Mouse (Mus musculus) skeletal muscle tissue, adult 2 months (tissue): Measurements from ENCODE around the gene Gm42957.
"Not testable (repeated sequence)": the region's sequence is repeated elsewhere in the genome, so short reads cannot be mapped to it uniquely, and the experiment has no call there.

Source experiments
- DNase-seq: peaks from one replicate; pipeline ENCODE4 v3.0.0-alpha.2; 2012; ENCODE audit warnings: low read depth, low spot score

The Gm42957 gene

GRCm38 (mm10) chr3:96674442-96674841 is 39.2 kb downstream of the Gm42957 start:
- DNase-seq, result no peak

DNA sequence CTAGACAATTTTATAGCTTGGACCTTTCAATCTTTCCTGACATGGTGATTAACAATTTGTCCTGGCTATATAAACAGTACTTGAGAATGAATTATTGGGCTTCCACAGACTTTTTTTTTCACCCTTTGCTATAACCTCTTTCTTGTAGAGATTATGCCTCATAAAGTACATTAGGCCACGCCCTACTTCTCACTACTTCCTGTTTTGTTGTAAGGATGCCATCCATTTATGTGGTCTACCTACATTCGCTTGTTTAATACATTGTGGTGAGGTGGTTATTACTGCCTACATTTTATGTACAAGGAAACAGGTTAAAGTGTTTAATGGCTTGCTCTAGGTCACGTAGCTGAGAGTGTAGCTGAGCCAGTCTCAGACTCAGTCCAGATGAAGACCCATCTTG is 39.9 kb downstream of the Gm42957 start:
- no peak for DNase-seq

DNA sequence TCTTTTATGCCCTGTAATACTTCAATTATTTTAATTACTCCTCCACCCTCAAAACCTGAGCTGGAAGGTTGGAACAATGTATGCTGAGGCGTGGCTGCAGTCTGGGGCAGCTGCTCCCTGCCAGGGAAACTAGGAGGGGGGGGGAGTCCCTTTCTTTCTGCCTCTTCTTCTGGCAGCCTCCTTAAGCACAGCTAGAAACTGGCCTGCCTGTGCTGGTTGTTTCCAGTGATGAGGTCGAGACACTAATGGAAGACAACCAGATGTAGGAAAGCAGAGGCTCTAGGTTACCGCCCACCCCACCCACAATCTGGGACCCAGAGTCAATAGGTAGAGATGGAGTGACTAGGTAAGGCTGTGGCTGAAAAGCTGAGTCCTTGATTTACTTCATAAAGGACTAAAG is 40.4 kb downstream of the Gm42957 start:
- no peak for DNase-seq

- no peak for DNase-seq
Measured at GRCm38 (mm10) chr3:96678456-96678855, 43.2 kb downstream of the Gm42957 start.

DNA sequence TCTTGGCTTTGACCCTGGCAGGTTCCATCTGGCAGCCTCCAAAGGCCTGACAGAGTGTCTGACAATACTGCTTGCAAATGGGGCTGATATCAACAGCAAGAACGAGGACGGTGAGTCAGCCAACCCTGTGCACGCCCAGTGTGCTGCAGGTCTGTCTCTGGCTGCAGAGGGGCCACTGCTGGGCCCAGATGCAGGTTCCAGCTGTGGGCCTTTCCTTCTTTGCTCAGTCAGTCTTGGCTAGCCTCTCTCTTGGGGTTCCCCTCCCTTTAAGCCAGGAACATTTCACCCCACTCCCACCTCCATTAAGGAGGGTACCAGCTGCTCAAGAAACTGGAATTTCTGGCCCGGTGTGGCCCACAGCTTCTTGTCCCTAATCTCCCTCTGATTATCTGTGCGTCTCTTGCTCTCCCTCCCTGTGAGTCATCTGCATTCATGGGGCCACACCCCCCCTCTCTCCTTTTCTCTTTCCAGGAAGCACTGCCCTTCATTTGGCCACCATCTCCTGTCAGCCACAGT is 43.9 kb downstream of the Gm42957 start:
- DNase-seq, result no peak

GRCm38 (mm10) chr3:96680269-96680956 is 45.1 kb downstream of the Gm42957 start:
- no peak for DNase-seq

DNA sequence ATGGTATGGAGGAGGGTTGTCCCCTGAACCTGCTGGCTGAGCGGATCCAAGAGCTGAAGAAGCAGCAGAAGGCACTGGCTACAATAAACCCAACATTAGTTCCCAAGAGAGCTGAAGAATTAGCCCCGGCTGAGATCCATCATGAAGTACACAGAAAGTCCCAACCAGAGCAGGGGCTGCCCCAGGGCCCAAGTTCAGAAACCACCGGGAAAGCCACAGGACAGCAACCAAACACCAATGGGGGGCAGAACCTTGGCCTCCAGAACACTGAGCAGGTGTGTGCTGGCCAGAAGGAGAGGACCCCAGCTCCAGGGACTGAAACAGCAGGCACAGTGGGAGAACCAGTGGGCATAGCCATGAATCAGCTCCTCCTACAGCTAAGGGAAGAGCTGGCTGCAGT is 48.2 kb downstream of the Gm42957 start:
- DNase-seq, result no peak

DNA sequence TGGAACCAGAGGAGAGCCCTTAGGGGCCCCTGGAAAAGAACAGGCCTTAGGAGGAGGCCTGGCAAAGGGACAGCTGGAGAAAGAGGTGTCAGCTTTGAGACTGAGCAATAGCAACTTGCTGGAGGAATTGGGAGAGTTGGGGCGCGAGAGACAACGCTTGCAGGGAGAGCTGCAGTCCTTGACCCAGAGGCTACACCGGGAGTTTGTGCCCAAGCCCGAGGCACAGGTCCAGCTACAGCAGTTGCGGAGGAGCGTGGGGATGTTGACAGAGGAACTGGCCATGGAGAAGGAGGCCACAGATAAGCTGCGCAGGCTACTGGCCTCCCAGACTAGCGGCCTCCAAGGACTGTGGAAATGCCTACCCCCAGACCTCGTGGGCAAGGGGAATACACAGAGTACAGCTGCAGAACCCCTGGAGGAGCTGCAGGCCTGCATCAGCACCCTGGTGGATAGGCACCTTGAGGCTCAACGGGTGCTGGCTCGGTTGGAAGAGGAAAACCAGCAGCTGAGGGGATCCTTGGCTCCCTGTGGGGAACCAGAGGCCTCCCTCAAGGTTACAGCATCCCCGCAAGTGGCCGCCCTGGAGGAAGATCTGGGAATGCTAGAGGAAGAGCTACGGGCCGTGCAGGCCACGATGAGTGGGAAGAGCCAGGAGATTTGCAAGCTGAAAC is 49.0 kb downstream of the Gm42957 start:
- DNase-seq, result no peak

- DNase-seq, result no peak
Measured at GRCm38 (mm10) chr3:96684822-96685156, 49.5 kb downstream of the Gm42957 start.

DNA sequence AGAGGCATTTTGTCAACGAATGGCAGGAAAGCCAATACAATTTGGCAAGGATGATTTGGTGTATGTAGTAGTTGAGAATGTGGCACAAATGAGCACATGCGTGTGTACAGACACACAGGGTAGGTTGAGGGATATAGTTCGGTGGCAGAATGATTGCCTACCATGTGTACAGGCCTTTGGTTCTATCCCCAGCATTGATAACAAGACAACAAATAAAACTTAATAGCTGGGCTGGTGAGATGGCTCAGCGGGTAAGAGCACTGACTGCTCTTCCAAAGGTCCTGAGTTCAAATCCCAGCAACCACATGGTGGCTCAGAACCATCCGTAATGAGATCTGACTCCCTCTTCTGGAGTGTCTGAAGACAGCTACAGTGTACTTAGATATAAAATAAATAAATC is 50.8 kb downstream of the Gm42957 start:
- DNase-seq, result not testable (repeated sequence)

- DNase-seq, result no peak
Measured at GRCm38 (mm10) chr3:96688854-96689253, 53.6 kb downstream of the Gm42957 start.

DNA sequence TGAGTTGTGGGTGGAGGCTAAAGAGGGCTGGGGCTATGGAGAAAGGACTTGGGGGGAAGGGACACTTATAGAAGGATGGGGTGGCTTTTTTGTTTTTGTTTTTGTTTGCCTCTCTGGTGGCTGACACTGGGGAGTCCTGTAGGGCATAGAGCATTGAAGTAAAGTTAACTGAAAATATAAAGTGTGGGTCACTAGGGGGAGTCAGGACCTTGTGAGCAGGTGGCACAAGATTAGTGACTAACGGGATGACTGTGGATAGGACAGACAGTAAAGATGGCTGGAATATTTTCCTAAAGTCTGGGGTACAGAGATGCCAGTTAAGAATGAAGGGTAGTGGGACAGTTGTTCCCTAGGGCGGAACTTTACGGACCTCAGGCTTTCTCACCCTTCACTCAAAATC is 55.0 kb downstream of the Gm42957 start:
- DNase-seq, result no peak

- peak; percentile 43 for DNase-seq
Measured at GRCm38 (mm10) chr3:96692506-96692905, 57.2 kb downstream of the Gm42957 start.

GRCm38 (mm10) chr3:96693579-96693978 is 58.3 kb downstream of the Gm42957 start:
- no peak for DNase-seq

GRCm38 (mm10) chr3:96696198-96696765 is 61.0 kb downstream of the Gm42957 start, which contains the start of gene Pias3:
Gene Pias3 (plus strand): TSS chr3:96696384.
- DNase-seq, result peak; percentile 72

- DNase-seq, result peak; percentile 79
Measured at GRCm38 (mm10) chr3:96696766-96697732, 61.8 kb downstream of the Gm42957 start.

DNA sequence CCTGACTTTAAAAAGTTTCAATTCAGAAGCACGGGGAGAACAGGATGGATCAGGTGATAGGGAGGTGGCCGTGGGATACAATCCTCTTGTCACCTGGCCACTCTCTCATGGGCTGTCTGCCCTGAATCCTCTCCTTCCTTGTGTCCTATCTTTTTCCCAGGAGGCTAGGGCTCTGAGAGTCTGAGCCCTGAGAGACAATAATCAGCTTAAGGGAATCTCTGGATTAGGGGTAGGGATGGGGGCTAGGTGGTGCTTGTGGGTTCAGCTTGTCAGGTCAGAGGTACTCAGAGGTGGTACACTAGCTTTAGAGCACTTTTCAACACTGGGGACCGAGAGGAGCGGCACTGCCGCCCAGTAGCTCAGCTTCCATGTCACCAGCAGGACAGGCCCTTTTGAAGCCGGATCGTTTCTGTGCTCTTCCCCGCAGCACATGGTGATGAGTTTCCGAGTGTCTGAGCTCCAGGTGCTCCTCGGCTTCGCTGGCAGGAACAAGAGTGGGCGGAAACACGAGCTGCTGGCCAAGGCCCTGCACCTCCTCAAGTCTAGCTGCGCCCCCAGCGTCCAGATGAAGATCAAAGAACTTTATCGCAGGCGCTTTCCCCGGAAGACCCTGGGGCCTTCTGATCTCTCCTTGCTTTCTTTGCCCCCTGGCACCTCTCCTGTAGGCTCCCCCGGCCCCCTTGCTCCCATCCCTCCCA is 63.9 kb downstream of the Gm42957 start:
- DNase-seq, result no peak

DNA sequence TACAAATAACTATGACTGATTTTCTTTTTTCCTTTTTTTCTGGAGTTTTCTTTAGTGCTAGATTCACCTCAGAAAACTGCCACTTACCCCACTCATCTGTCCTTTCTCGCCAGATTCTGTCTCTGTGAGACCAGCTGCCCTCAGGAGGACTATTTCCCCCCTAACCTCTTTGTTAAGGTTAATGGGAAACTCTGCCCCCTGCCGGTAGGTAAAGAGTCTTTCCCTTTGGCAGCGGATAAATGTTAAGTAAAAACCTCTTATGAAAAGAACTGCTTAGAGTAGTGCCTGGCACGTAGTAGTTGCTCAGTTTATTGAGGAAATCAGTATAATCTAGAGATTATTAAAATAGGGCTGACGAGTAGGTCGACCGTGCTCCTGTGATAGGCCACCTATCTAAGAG is 65.1 kb downstream of the Gm42957 start:
- DNase-seq, result no peak

DNA sequence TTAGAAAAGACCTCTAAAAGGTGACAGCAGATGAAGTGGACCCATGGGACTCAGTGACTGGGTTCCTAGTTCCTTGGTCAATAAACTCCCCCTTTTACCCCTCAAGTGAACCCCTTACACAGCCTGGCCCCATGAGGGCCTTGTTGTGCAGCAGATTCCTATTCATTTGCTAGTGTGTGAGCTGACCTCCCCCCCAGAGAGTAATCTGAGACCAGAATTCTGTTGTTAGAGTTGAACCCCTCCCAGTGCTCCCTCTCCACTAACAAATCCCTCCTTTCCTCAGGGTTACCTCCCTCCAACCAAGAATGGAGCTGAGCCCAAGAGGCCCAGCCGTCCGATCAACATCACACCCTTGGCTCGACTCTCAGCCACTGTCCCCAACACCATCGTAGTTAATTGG is 65.7 kb downstream of the Gm42957 start:
- no peak for DNase-seq
